Mouse (Mus musculus) brain, adult 2 months (tissue): ENCODE measurements around the gene Olfr1338.
A peak's percentile ranks its signal among the peaks of the same experiment; 100 is the strongest.
"Not testable (repeated sequence)": the region's sequence is repeated elsewhere in the genome, so short reads cannot be mapped to it uniquely, and the experiment has no call there.

Experiments used
- DNase-seq: peaks from one replicate; pipeline ENCODE4 v3.0.0; 2011; ENCODE audit warnings: low read depth, low spot score

The Olfr1338 gene

DNA sequence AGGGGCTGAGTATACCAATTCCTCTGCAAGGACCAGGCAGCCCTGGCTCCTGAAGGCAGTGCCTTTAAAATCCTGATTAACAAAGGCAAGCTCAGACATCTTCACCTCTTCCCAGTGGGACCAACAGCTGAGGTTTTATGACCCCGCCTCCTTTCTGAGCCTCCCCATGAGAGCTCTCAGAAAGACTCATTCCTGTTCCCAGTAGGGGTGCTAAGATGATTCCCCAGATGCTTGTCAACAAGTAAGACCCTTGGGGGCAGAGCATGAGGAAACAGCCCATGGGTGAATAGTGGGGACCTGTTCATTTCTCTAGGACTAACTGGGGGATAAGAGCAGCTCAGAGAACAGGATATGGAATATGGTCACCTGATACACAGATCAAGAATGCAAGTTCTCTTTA is at the start of gene Olfr1338:
Gene Olfr1338 (minus strand): TSS at position 101 of the 400 bp plus-strand sequence.
- DNase-seq: no peak

GRCm38 (mm10) chr4:118792796-118793195 is 34.3 kb upstream of the Olfr1338 start:
- DNase-seq: not testable (repeated sequence)

DNA sequence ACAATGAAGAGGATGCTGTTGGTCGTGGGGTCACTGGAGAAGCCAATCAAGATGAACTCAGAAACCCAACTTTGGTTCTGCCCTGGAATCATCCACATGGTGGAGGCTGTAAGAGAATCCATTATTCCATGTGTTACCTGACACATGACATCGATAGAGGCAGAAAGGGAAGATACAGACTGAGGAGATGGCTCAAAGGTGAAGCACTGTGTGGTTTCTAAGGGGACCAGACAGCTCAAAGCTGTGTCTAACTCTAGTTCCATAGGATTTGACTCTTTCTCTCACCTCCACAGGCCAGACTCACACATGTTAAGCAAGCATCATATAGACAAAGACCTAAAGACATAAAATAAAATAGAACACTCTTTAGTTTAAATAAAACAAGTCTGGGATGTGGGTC is 23.9 kb upstream of the Olfr1338 start, which contains the start of gene Olfr1337:
Gene Olfr1337 (minus strand): TSS at position 101 of the 400 bp plus-strand sequence.
- no peak for DNase-seq

DNA sequence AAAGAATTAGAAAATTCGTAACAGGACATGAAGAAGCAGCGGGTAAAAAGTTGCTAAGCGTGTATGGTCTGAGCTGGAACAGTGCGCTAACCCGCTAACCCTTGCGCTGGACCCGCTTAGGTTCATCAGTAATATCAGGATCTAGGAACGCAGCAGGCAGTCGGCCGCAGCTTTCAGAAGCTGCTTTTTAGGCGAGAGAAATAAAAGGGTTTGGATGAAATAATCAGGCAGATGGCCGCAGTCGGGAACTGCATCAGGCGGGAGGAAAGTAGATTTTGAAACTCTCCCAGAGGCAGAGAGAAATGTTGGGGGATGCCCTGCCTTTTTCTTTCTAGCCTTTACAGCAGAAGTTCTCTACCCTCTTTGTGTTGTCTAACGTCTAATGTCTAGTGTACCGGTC is 16.7 kb downstream of the Olfr1338 start:
- DNase-seq: peak; percentile 13

DNA sequence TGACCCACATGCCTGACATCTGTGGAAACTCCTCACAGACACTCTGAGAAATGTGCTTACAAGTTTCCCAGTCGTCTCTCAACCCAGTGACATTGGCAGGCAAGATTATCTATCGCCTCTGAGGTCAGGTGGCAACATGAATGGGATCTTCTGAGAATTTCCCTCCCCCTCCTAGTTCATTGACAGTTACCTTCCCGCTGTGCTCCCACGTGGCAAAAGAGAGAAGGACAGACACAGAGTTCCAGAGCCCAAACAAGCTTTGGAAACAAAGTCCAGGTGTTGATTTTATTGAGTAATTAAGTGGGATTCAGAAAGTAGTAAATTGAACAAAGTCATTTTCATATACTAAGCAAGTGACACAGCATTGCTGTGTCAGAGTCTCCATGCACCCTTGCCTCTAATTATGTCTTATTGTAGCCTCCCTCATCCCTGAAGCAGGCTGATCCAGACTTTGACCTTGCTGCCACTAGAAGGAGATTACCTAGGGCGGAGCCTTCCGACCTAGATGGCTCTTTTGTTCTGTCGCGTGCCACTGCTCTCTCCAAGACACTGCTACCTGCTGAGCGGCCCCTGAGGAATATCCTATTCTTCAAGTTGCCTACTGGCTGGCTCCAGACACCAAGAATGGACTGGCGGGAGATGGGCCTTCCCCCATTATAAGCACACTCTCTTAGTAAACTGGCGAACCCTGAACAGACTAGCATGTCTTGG is 17.4 kb downstream of the Olfr1338 start:
- no peak for DNase-seq

DNA sequence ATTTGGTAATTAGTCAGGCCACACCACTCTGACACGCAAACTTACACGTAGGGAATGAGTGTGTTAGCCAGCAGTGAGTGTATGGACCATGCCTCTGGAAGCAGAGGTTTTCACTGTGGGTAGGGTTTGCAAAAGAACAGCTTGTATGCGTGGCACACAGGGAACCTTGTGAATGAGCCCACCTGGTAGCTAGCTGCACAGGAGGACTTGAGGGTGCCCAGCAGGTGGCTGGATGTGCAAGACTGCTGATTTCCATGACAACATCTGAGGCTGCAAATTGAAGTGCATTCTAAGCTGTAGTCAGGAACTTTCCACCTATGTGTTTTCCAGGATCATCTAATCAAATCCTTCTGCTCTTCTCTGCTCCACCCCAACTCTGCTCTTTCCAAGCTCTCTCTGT is 19.0 kb downstream of the Olfr1338 start:
- peak; percentile 7 for DNase-seq

DNA sequence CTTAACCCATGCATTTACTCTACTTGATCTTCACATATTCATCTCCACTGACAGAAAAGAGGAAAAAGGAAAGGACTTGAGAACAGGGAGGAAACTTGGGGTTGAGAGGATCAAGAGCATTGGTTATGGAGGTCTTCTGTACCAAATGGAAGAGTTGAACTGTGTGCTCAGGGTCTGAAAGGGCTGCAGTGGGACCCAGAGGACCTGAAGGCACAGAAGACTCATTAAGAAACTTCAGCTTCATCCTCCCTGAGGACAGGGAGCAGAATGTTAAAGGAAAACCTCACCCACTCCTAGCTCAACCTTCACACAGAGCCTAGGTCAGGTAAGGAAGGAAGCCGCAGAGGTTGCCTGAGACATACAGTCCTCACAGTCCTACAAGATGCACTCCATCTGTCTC is 26.7 kb downstream of the Olfr1338 start, which contains the start of gene Olfr1339:
Gene Olfr1339 (plus strand): TSS at position 301 of the 400 bp plus-strand sequence.
- DNase-seq: no peak

- peak; percentile 53 for DNase-seq
Measured at GRCm38 (mm10) chr4:118721742-118722483, 36.6 kb downstream of the Olfr1338 start.

DNA sequence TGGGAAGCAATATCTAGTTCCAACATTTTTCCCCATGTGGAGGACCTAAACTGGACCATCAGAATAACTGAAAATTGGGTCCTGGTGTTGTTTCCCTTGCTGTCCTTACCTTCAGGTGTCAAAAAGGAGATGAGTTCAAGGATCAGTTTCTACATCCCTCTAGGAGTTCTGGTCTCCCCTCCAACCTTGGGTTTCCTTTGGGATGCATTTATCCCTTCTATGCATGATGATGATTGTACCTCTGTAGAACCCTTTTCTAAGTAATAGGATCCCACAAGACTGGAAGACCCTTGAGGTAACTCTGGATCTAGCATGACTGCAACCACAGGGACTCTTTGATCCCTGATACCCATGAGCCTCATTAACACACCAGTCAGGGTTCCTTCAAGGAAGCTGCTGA is 38.7 kb downstream of the Olfr1338 start, which contains the start of gene Olfr1340:
Gene Olfr1340 (plus strand): TSS at position 301 of the 400 bp plus-strand sequence.
- no peak for DNase-seq

- no peak for DNase-seq
Measured at GRCm38 (mm10) chr4:118711656-118712055, 46.9 kb downstream of the Olfr1338 start.

- no peak for DNase-seq
Measured at GRCm38 (mm10) chr4:118708086-118708485, 50.5 kb downstream of the Olfr1338 start.

DNA sequence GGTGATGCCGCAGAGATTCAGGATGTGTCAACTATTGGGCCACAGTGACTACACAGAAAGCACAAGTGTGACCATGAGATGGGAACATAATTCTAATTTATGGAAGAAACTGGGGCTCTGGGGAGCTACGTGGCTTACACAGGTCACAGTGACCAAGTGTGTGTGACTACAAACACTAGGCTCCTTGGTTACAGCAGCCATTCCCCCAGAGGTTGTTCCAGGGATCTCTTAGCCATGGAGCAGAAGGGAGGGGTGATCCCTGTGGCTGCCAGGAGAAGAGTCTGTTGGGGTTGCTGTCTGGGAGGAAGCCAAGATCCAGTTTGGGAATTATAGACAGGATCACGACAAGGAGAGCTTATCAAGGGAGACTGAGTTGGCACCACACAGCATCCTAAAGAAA is 55.3 kb downstream of the Olfr1338 start, which contains the start of gene Olfr1341:
Gene Olfr1341 (plus strand): TSS at position 301 of the 400 bp plus-strand sequence.
- DNase-seq: no peak
